Mouse (Mus musculus) lung, postnatal 0 days (tissue): ENCODE results near the gene Gpr183. TPM values are rescaled to one million over a fixed set of nuclear protein-coding genes. Genes with fewer than 3 reads are reported as not detected.

Experiments used
- ATAC-seq: fragments of 200-750 bp; cut with Nextera tagmentation; 2 replicates; pipeline ENCODE4 v1.8.0; 2017; ENCODE audit warnings: moderate library complexity
- DNase-seq: peaks from one replicate; pipeline ENCODE4 v3.0.0-alpha.2; 2016; ENCODE audit warnings: low spot score
- H3K27ac ChIP-seq: fragments of 300-500 bp; sonication (generic); 2 replicates; pipeline ENCODE4 v1.5.1; 2014; ENCODE audit warnings: antibody characterized with exemption, mild to moderate bottlenecking, low read length, mixed read lengths
- H3K27me3 ChIP-seq: fragments of 300-500 bp; sonication (generic); replicated peaks from 2 replicates; pipeline ENCODE4 v1.6.1; 2014; ENCODE audit warnings: low read length, mixed read lengths; ENCODE audit not compliant: insufficient read depth
- H3K36me3 ChIP-seq: fragments of 300-500 bp; sonication (generic); 2 replicates; pipeline ENCODE4 v1.6.1; 2014; ENCODE audit warnings: low read length, mixed read lengths; ENCODE audit not compliant: insufficient read depth
- H3K4me1 ChIP-seq: fragments of 300-500 bp; sonication (generic); 2 replicates; pipeline ENCODE4 v1.6.1; 2014; ENCODE audit warnings: antibody characterized with exemption, low read depth, low read length, mixed read lengths; ENCODE audit not compliant: insufficient read depth
- H3K4me2 ChIP-seq: fragments of 300-500 bp; sonication (generic); replicated peaks from 2 replicates; pipeline ENCODE4 v1.6.1; 2014; ENCODE audit warnings: low read depth, mild to moderate bottlenecking, low read length, moderate library complexity, mixed read lengths
- H3K4me3 ChIP-seq: fragments of 300-500 bp; sonication (generic); 2 replicates; pipeline ENCODE4 v1.5.1; 2014; ENCODE audit warnings: low read depth, low read length
- H3K9ac ChIP-seq: fragments of 300-500 bp; sonication (generic); replicated peaks from 2 replicates; pipeline ENCODE4 v1.6.1; 2014; ENCODE audit warnings: low read depth, mild to moderate bottlenecking
- H3K9me3 ChIP-seq: fragments of 300-500 bp; sonication (generic); 2 replicates; pipeline ENCODE4 v1.6.1; 2016; ENCODE audit warnings: low read length, mixed read lengths
- CTCF ChIP-seq: IDR thresholded peaks from 2 replicates; pipeline ENCODE4 v1.5.1; 2016; ENCODE audit warnings: antibody characterized with exemption, mild to moderate bottlenecking
- EP300 ChIP-seq: IDR thresholded peaks from 2 replicates; pipeline ENCODE4 v1.6.1; 2016; ENCODE audit warnings: antibody characterized with exemption, mild to moderate bottlenecking, control low read depth
- WGBS: fragments of 180-500 bp; shearing (Covaris S2); extraction: QIAGEN DNeasy Blood & Tissue Kit; methylation state at CpG from one replicate; pipeline ENCODE4 v1.1.7; 2014; 5-methylcytosine and 5-hydroxymethylcytosine counted together
- polyA plus RNA-seq: library from polyadenylated mRNA; unstranded; fragments of >200 nt; fragmentation: Nextera tagmentation; extraction: Ambion mirVana; gene quantifications from 2 replicates; pipeline ENCODE4 v1.2.1, GENCODE M21; 2015

Gene Gpr183
- polyA plus RNA-seq = 1.6 TPM in 2 replicates

DNA sequence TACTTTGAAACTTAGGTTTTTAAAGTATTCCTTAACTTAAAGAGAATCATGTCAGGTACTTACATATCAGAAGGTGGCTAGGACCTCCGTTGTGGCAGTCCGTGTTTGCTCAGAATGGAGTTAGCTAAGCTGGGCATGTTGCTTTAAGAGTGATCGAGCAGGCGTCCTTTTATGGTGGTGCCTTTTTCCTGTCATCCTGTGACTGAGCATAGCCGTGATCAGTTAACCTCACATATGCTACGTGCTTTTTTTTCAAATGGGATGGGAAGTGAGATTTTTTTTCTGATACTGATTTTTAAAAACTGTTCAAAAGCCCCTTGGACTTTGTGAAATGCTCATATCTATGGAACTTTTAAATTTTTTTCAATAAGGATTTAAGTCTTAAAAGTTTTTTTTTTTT, at the start of gene Gpr183:
Gene Gpr183, minus strand, starts transcription at position 206 of the 400 bp plus-strand sequence.
- WGBS = 25% methylated on average over 6 of the region's 6 CpGs
- peaks cover 6% of the 10 kb centered on the region; the same call in 1 of the 2 replicates for H3K4me1 ChIP-seq
- no peak within 1 kb of the TSS for H3K9ac ChIP-seq
- TF ChIP-seq EP300 (no peak), CTCF (no peak)
- H3K4me2 ChIP-seq = no peak within 1 kb of the TSS
- DNase-seq (no peak), ATAC-seq (no peak)
- no peaks in the 10 kb centered on the region for H3K27me3 ChIP-seq
- H3K9me3 ChIP-seq = no peaks in the 10 kb centered on the region
- no peak within 1 kb of the TSS for H3K4me3 ChIP-seq
- H3K36me3 ChIP-seq = no peaks in the 10 kb centered on the region
- H3K27ac ChIP-seq = no peak within 1 kb of the TSS

DNA sequence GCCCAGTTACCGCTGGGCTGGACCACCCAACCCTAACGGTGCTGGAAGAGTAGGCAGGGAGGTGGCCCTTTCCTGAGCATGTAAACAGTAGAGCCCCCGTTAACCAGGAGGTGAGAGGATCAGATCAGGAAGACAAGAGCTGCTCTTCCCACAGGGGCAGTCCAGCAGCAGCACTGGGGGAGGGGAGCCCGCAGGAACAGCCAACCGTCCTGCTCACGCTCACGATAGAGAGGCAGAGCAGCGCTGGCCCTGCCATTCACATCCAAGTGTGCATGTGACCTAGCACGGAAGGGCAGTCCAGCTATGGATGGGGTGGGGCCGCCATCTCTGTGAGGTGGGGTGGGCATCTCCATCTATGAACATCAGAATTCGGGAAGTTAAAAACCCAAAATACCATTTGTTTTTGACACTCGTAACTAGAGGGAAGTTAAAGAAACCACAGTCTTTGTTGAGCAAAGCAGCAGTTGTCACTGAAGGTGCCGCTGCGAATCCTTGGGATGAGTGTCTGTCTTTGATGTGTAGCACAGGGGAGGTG, 48.5 kb upstream of the Gpr183 start:
- Histone ChIP-seq H3K4me1 (no peaks in the 10 kb centered on the region), H3K9ac (no peak overlapping the region), H3K36me3 (0 out of 2 replicates have a peak, but pooled peaks cover 6% of the 10 kb centered on the region), H3K4me2 (no peak overlapping the region), H3K27me3 (no peaks in the 10 kb centered on the region), H3K9me3 (no peaks in the 10 kb centered on the region), H3K4me3 (no peak overlapping the region), H3K27ac (no peak overlapping the region)
- no peak; the same call in 1 of the 2 replicates for ATAC-seq
- peak; percentile 13 for DNase-seq
- TF ChIP-seq EP300 = no peak
- TF ChIP-seq CTCF = no peak
- WGBS = 63% methylated on average over 14 of the region's 14 CpGs

GRCm38 (mm10) chr14:122012814-122013213, 47.8 kb upstream of the Gpr183 start:
- 0 out of 2 replicates have a peak, but pooled peaks cover 6% of the 10 kb centered on the region for H3K36me3 ChIP-seq
- H3K9ac ChIP-seq = no peak overlapping the region
- H3K27ac ChIP-seq = no peak overlapping the region
- TF ChIP-seq CTCF = no peak
- H3K4me2 ChIP-seq = no peak overlapping the region
- DNase-seq = no peak
- WGBS = 75% methylated on average over 13 of the region's 13 CpGs
- H3K9me3 ChIP-seq = no peaks in the 10 kb centered on the region
- H3K27me3 ChIP-seq = no peaks in the 10 kb centered on the region
- no peaks in the 10 kb centered on the region for H3K4me1 ChIP-seq
- no peak overlapping the region for H3K4me3 ChIP-seq
- ATAC-seq = no peak

GRCm38 (mm10) chr14:122012193-122012592, 47.2 kb upstream of the Gpr183 start:
- DNase-seq (no peak), ATAC-seq (no peak)
- Histone ChIP-seq H3K4me3 (no peak overlapping the region), H3K27me3 (no peaks in the 10 kb centered on the region), H3K4me2 (no peak overlapping the region), H3K9ac (no peak overlapping the region), H3K4me1 (no peaks in the 10 kb centered on the region), H3K9me3 (no peaks in the 10 kb centered on the region), H3K27ac (no peak overlapping the region), H3K36me3 (0 out of 2 replicates have a peak, but pooled peaks cover 6% of the 10 kb centered on the region)
- WGBS = 65% methylated on average over 5 of the region's 5 CpGs
- no peak for TF ChIP-seq EP300

- no peak overlapping the region for H3K27ac ChIP-seq
- TF ChIP-seq CTCF = no peak
- no peak for TF ChIP-seq EP300
- no peak for ATAC-seq
- no peaks in the 10 kb centered on the region for H3K4me1 ChIP-seq
- H3K4me3 ChIP-seq = no peak overlapping the region
- no peak for DNase-seq
- H3K4me2 ChIP-seq = no peak overlapping the region
- 0 out of 2 replicates have a peak, but pooled peaks cover 6% of the 10 kb centered on the region for H3K36me3 ChIP-seq
- H3K9me3 ChIP-seq = no peaks in the 10 kb centered on the region
- H3K27me3 ChIP-seq = no peaks in the 10 kb centered on the region
- H3K9ac ChIP-seq = no peak overlapping the region
- 90% methylated on average over 8 of the region's 8 CpGs for WGBS
Observed at GRCm38 (mm10) chr14:122011768-122012167, 46.8 kb upstream of the Gpr183 start.

- 0 out of 2 replicates have a peak, but pooled peaks cover 6% of the 10 kb centered on the region for H3K36me3 ChIP-seq
Observed at GRCm38 (mm10) chr14:122010301-122010700, 45.3 kb upstream of the Gpr183 start.

More at GRCm38 (mm10) chr14:122010301-122010700, 45.3 kb upstream of the Gpr183 start:
- TF ChIP-seq EP300 (no peak), CTCF (no peak)
- Histone ChIP-seq H3K27me3 (no peaks in the 10 kb centered on the region), H3K27ac (no peak overlapping the region), H3K9ac (no peak overlapping the region), H3K4me3 (no peak overlapping the region), H3K4me1 (no peaks in the 10 kb centered on the region), H3K9me3 (no peaks in the 10 kb centered on the region), H3K4me2 (no peak overlapping the region)
- peak; percentile 26 for DNase-seq
- no peak for ATAC-seq
- 68% methylated on average over 7 of the region's 7 CpGs for WGBS
